ENCODE assay signal across 8 mouse cellular contexts in the genomic region with DNA sequence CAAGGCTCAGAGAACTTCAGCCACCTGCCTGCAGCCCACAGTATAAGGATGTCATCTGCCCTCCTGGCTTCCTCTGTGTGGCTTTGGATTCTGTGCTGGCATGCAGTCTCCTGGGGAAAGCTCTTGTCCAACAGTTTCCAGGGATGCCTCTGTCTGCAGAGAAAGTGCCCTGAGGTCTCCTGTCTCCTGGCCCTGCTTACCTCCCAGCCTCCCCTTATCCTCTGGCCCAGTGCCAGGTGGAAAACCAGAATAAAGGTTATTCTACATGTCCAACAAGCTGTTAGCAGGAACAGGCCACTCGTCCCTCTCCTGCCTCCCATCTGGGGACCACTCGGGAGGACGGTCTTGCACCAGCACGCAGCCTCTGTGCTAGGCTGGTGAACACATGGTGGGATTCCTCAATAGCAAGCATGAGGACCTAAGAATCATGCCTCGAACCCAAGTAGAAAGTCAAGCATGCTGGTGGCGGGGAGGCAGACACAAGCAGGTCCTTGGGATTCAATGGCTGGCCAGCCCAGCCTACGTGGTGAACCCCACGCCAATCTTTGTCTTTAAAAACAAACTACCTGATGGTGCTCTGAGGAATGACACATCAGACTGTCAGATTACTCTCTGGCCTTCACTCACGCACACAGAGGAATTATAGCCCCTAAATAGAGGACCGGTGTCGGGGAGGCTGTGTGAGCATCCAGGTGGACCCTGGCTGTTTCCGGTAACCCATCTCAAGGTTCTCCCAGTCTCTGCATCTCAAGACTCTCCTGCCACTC.
A peak's percentile ranks its signal among the peaks of the same experiment; 100 is the strongest.
DNase-seq lines count a peak whose midpoint lies in the region; ATAC-seq and TF ChIP-seq lines count a peak whose summit lies in the region.

No protein-coding gene starts in this region.

- 62% methylated on average over 12 of the region's 12 CpGs for WGBS in heart, adult 2 months
- WGBS in heart, embryonic 12.5 days, result 78% methylated on average over 12 of the region's 12 CpGs
- 74% methylated on average over 12 of the region's 12 CpGs for WGBS in lung, embryonic 15.5 days
- 79% methylated on average over 12 of the region's 12 CpGs for WGBS in forebrain, embryonic 13.5 days

- no peak for ATAC-seq in heart, embryonic 12.5 days (ENCODE audit: insufficient number of reproducible peaks, low FRiP score)
- ATAC-seq in lung, embryonic 15.5 days (ENCODE audit: borderline replicate concordance, extremely low read depth, low FRiP score, low TSS enrichment), result no peak
- ATAC-seq in forebrain, embryonic 13.5 days, result no peak
- ATAC-seq in activated CD4-positive, CD25-positive, alpha-beta regulatory T cell, adult 4 months, result no peak

- no peak overlapping the region for H3K9ac ChIP-seq in heart, adult 2 months (ENCODE audit: low read depth, low read length)
- no peak overlapping the region for H3K9ac ChIP-seq in heart, embryonic 12.5 days
- no peak overlapping the region for H3K9ac ChIP-seq in lung, embryonic 15.5 days
- H3K9ac ChIP-seq in forebrain, embryonic 13.5 days, result peak overlapping the region; percentile 27

- no peaks in the 10 kb centered on the region for H3K79me2 ChIP-seq in heart, adult 2 months (replicated peaks; ENCODE audit: control insufficient read depth, insufficient read depth, low read length)

- TF ChIP-seq EP300 in heart, adult 2 months (IDR thresholded peaks at IDR 0.05; ENCODE audit: insufficient read depth, low read depth, low read length), result no peak

- intact Hi-C loops in heart, adult 2 months (cut with DNase I), result no loop called here

- H3K9me3 ChIP-seq in heart, embryonic 12.5 days (replicated peaks), result no peaks in the 10 kb centered on the region
- H3K9me3 ChIP-seq in lung, embryonic 15.5 days, result no peaks in the 10 kb centered on the region
- no peaks in the 10 kb centered on the region for H3K9me3 ChIP-seq in forebrain, embryonic 13.5 days (replicated peaks)

- no peaks in the 10 kb centered on the region for H3K27me3 ChIP-seq in heart, adult 2 months (ENCODE audit: control insufficient read depth, insufficient read depth, low read length)
- no peaks in the 10 kb centered on the region for H3K27me3 ChIP-seq in heart, embryonic 12.5 days (replicated peaks)
- no peaks in the 10 kb centered on the region for H3K27me3 ChIP-seq in lung, embryonic 15.5 days
- H3K27me3 ChIP-seq in forebrain, embryonic 13.5 days, result no peaks in the 10 kb centered on the region

- 0 out of 2 replicates have a peak, but pooled peaks cover 2% of the 10 kb centered on the region for H3K36me3 ChIP-seq in heart, adult 2 months (ENCODE audit: control insufficient read depth, insufficient read depth, low read length)
- H3K36me3 ChIP-seq in heart, embryonic 12.5 days, result no peaks in the 10 kb centered on the region
- H3K36me3 ChIP-seq in lung, embryonic 15.5 days, result no peaks in the 10 kb centered on the region
- no peaks in the 10 kb centered on the region for H3K36me3 ChIP-seq in forebrain, embryonic 13.5 days (ENCODE audit: poor library complexity, severe bottlenecking)

- no peak for TF ChIP-seq CTCF in heart, adult 2 months (IDR thresholded peaks at IDR 0.05)

- no peak overlapping the region for H3K4me2 ChIP-seq in heart, embryonic 12.5 days
- no peak overlapping the region for H3K4me2 ChIP-seq in lung, embryonic 15.5 days
- H3K4me2 ChIP-seq in forebrain, embryonic 13.5 days, result no peak overlapping the region

- peaks cover 81% of the 10 kb centered on the region for H3K4me1 ChIP-seq in heart, adult 2 months (ENCODE audit: control insufficient read depth, insufficient read depth, low read length)
- peaks cover 96% of the 10 kb centered on the region for H3K4me1 ChIP-seq in heart, embryonic 12.5 days (replicated peaks)
- H3K4me1 ChIP-seq in lung, embryonic 15.5 days, result peaks cover 100% of the 10 kb centered on the region
- peaks cover 75% of the 10 kb centered on the region for H3K4me1 ChIP-seq in forebrain, embryonic 13.5 days

- TF ChIP-seq POLR2A in heart, adult 2 months (IDR thresholded peaks at IDR 0.05; ENCODE audit: insufficient read depth, low read depth, low read length), result no peak

- H3K4me3 ChIP-seq in heart, adult 2 months, result no peak overlapping the region
- no peak overlapping the region for H3K4me3 ChIP-seq in heart, embryonic 12.5 days
- no peak overlapping the region for H3K4me3 ChIP-seq in lung, embryonic 15.5 days
- H3K4me3 ChIP-seq in forebrain, embryonic 13.5 days, result no peak overlapping the region

- no peak for DNase-seq in heart, adult 2 months
- DNase-seq in lung, postnatal 10 days, result no peak
- peak; percentile 23 for DNase-seq in naive thymus-derived CD4-positive, alpha-beta T cell, adult 2 months (ENCODE audit: low read depth)
- no peak for DNase-seq in gastrocnemius, postnatal 4 days (ENCODE audit: low spot score in 2 of 2)

- peak overlapping the region; percentile 85 for H3K27ac ChIP-seq in heart, adult 2 months
- no peak overlapping the region for H3K27ac ChIP-seq in heart, embryonic 12.5 days (ENCODE audit: poor library complexity, severe bottlenecking)
- H3K27ac ChIP-seq in lung, embryonic 15.5 days, result peak overlapping the region; percentile 96
- H3K27ac ChIP-seq in forebrain, embryonic 13.5 days, result peak overlapping the region; percentile 65
